Mouse (Mus musculus): ENCODE data around the gene Rbm20.

GRCm38 (mm10) chr19:53877779-53878178 is 200.7 kb downstream of the Rbm20 start:
- TF ChIP-seq CTCF (IDR thresholded peaks at IDR 0.05) (no peak), POLR2A (IDR thresholded peaks at IDR 0.05; ENCODE audit: insufficient read depth, low read depth, low read length) (no peak), EP300 (IDR thresholded peaks at IDR 0.05; ENCODE audit: insufficient read depth, low read depth, low read length) (no peak)

Measured in heart, adult 2 months (tissue).